Mouse (Mus musculus) E14TG2a.4 (cell line): ENCODE results near the gene Polr2b.

Experiments used
- H3K27me3 ChIP-seq: 2 replicates; pipeline ENCODE4 v1.6.1; 2014; ENCODE audit warnings: low read length, control low read depth; ENCODE audit not compliant: insufficient read depth
- H3K36me3 ChIP-seq: 2 replicates; pipeline ENCODE4 v1.6.1; 2014; ENCODE audit warnings: low read length, control low read depth; ENCODE audit not compliant: insufficient read depth
- H3K4me1 ChIP-seq: replicated peaks from 2 replicates; pipeline ENCODE4 v1.6.1; 2014; ENCODE audit warnings: low read depth, low read length, control low read depth
- H3K4me3 ChIP-seq: replicated peaks from 2 replicates; pipeline ENCODE4 v1.5.1; 2014; ENCODE audit warnings: mild to moderate bottlenecking, low read length
- H3K9me3 ChIP-seq: 2 replicates; pipeline ENCODE4 v1.6.1; 2014; ENCODE audit warnings: low read length, control low read depth
- CTCF ChIP-seq: conservative IDR thresholded peaks from 2 replicates; pipeline ENCODE4 v1.5.1; 2014; ENCODE audit warnings: low read length
- NANOG ChIP-seq: IDR thresholded peaks from 2 replicates; pipeline ENCODE4 v1.6.1; 2014; ENCODE audit warnings: borderline replicate concordance, low read length, mixed read lengths
- POU5F1 ChIP-seq: IDR thresholded peaks from 2 replicates; pipeline ENCODE4 v1.6.1; 2014; ENCODE audit warnings: low read length, borderline replicate concordance

The Polr2b gene

DNA sequence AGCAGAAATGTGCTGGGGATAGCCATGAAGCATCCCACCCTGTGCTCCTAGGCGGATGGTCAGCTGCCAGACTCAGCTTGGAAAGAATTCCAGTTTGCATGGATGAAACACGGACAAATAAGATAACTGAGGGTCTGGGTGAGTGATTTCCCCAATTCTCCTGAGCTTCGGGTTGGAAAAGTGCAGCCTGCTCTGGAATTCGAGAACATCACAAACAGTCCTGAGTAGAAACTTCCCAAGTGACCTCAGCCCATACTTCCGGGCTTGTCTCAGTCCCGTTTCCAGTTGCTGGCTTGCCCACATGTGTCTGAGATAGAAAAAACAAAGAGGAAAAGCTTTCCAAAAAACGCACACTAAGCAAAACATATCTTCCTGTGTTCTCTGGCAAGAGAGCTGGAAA lies 62.3 kb downstream of the Polr2b start:
- Histone ChIP-seq H3K9me3 (no peaks in the 10 kb centered on the region), H3K27me3 (no peaks in the 10 kb centered on the region), H3K36me3 (no peaks in the 10 kb centered on the region), H3K4me1 (peaks cover 42% of the 10 kb centered on the region), H3K4me3 (no peak overlapping the region)
- no peak for TF ChIP-seq POU5F1
- no peak for TF ChIP-seq CTCF
- no peak for TF ChIP-seq NANOG

GRCm38 (mm10) chr5:77372778-77373177 lies 62.8 kb downstream of the Polr2b start:
- Histone ChIP-seq H3K36me3 (no peaks in the 10 kb centered on the region), H3K27me3 (no peaks in the 10 kb centered on the region), H3K4me3 (no peak overlapping the region), H3K4me1 (peaks cover 37% of the 10 kb centered on the region), H3K9me3 (no peaks in the 10 kb centered on the region)
- TF ChIP-seq NANOG (no peak), CTCF (no peak), POU5F1 (no peak)

DNA sequence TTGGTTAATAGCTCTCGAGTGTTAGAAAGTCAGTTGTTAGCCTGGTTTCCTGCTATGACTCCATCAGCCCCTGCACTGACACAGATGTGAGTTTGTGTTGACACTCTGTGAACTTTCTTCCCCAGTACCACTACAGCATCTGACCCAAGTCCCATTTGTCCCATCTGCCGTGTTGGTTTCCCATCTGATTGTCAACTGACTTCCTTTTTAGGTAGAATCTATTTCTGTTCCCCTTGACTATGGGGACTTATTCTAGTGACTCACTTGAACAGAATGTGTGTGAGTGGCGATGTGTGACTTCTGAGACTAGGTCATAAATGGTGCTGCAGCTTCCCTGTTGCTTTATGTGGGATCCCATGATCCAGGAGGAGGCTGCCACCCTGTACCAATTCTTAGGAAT lies 65.0 kb downstream of the Polr2b start:
- peaks cover 18% of the 10 kb centered on the region for H3K4me1 ChIP-seq

GRCm38 (mm10) chr5:77375546-77375945 lies 65.6 kb downstream of the Polr2b start:
- no peaks in the 10 kb centered on the region for H3K36me3 ChIP-seq
- H3K4me3 ChIP-seq: no peak overlapping the region
- H3K27me3 ChIP-seq: no peaks in the 10 kb centered on the region
- no peak for TF ChIP-seq POU5F1
- no peak for TF ChIP-seq NANOG
- no peak for TF ChIP-seq CTCF
- no peaks in the 10 kb centered on the region for H3K9me3 ChIP-seq
- H3K4me1 ChIP-seq: peaks cover 12% of the 10 kb centered on the region

More for the DNA sequence above, 65.0 kb downstream of the Polr2b start:
- TF ChIP-seq NANOG (no peak), CTCF (no peak), POU5F1 (no peak)
- H3K27me3 ChIP-seq: no peaks in the 10 kb centered on the region
- H3K4me3 ChIP-seq: no peak overlapping the region
- H3K9me3 ChIP-seq: no peaks in the 10 kb centered on the region
- H3K36me3 ChIP-seq: no peaks in the 10 kb centered on the region

DNA sequence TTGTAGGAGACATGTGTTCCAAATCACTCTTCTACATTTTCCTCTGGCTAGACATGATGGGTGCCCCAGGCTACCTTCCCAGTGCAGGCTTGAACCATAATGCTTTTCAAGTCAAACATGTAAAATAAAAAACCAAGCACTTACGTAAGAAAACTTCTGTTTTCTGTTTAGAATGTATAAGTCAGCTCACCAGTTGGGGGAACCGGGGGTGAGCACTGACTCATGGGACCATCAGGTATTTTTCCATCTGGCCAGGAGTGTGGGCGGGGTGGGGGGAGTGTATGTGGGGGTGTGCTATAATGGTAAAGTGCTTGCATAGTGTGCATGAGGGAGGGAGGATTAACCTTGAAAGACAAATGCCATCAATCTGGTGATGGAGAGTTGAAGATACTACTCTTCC lies 68.1 kb downstream of the Polr2b start:
- Histone ChIP-seq H3K4me1 (peaks cover 16% of the 10 kb centered on the region; the same call in 1 of the 2 replicates), H3K36me3 (no peaks in the 10 kb centered on the region), H3K4me3 (no peak overlapping the region), H3K9me3 (no peaks in the 10 kb centered on the region), H3K27me3 (no peaks in the 10 kb centered on the region)
- TF ChIP-seq POU5F1: no peak
- TF ChIP-seq CTCF: no peak
- TF ChIP-seq NANOG: no peak

- H3K27me3 ChIP-seq: no peaks in the 10 kb centered on the region
- no peaks in the 10 kb centered on the region for H3K36me3 ChIP-seq
- H3K4me1 ChIP-seq: peaks cover 16% of the 10 kb centered on the region; the same call in 1 of the 2 replicates
- H3K4me3 ChIP-seq: no peak overlapping the region
- no peak for TF ChIP-seq NANOG
- no peak for TF ChIP-seq POU5F1
- TF ChIP-seq CTCF: no peak
- no peaks in the 10 kb centered on the region for H3K9me3 ChIP-seq
These were observed 69.6 kb downstream of the Polr2b start for GRCm38 (mm10) chr5:77379434-77380135.

DNA sequence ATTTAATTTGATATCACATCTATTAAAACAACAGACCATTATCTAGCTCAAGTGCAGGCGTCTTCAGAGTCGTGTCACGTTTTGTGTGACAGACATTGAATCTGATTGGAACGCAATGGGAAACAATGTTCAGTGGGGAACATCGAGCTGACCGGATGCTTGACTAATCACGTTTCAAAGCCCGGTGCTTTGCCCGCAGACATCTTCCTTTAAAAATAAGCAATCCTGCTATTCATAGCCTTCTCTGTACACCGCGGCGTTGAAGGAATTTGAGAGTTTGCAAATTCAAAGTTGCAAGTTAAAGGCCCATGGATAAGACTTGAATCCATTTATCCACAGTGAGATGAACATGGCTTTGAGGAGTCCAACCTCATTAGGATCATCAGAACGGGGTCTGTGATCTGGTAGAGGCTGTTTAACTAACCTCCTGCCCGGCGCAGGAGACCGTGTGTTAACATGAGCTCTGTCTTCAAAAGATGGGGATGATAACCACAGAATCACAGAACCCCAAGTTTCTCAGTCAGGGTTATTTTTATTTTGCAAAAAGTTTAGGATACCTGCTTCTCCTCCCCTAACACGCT lies 70.5 kb downstream of the Polr2b start:
- Histone ChIP-seq H3K4me3 (no peak overlapping the region), H3K36me3 (no peaks in the 10 kb centered on the region)
- TF ChIP-seq POU5F1 (no peak), CTCF (no peak)

DNA sequence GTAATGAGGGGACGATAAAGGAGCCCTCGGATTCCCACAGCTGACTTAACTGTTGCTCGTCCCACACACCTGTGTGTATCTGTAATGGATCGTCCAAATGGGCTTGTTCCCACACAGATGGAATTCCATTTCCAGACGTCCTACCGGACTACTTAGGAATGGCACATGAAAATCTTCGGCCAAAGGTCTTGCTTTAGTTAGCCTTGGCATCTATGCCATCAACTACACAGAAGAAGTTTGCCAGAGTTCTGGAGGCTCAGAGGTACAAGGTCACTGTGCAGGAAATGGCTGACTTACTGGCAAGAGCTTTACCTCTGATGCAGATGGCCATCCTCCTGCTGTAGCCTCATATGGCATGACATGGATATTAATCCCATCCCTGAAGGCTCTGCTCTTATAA lies 71.3 kb downstream of the Polr2b start:
- no peaks in the 10 kb centered on the region for H3K9me3 ChIP-seq
- H3K4me3 ChIP-seq: no peak overlapping the region
- no peaks in the 10 kb centered on the region for H3K27me3 ChIP-seq
- peaks cover 16% of the 10 kb centered on the region; the same call in 1 of the 2 replicates for H3K4me1 ChIP-seq
- H3K36me3 ChIP-seq: no peaks in the 10 kb centered on the region
- TF ChIP-seq CTCF: no peak
- TF ChIP-seq NANOG: no peak
- TF ChIP-seq POU5F1: no peak

More for the DNA sequence above, 70.5 kb downstream of the Polr2b start:
- no peaks in the 10 kb centered on the region for H3K9me3 ChIP-seq
- peaks cover 16% of the 10 kb centered on the region; the same call in 1 of the 2 replicates for H3K4me1 ChIP-seq
- H3K27me3 ChIP-seq: no peaks in the 10 kb centered on the region

DNA sequence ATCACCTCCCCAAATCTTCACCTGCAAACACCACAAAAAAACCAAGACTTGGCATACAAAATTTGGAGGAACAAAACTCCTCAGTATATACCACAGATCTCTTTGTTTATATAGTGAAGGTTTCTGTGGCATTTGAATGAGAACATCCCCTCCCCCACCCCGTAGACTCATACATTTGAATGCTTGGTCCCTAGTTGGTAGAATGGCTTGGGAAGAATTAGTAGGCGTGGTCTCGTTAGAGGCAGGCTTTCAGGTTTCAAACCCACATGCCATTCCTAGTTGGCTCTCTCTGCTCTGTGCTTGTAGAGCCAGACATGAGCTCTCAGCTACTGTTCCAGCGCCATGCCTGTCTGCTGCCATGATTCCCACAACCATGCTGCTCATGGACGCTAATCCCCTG lies 71.7 kb downstream of the Polr2b start:
- TF ChIP-seq CTCF (no peak), NANOG (no peak), POU5F1 (no peak)
- H3K36me3 ChIP-seq: no peaks in the 10 kb centered on the region
- no peaks in the 10 kb centered on the region for H3K9me3 ChIP-seq
- H3K27me3 ChIP-seq: no peaks in the 10 kb centered on the region
- H3K4me3 ChIP-seq: no peak overlapping the region
- H3K4me1 ChIP-seq: peaks cover 16% of the 10 kb centered on the region; the same call in 1 of the 2 replicates
